Mouse (Mus musculus) midbrain, embryonic 14.5 days (tissue): ENCODE results near the gene Hagh. TPM values are rescaled to one million over a fixed set of nuclear protein-coding genes. Genes with fewer than 3 reads are reported as not detected.

Experiments
- ATAC-seq: fragments of 200-750 bp; cut with Nextera tagmentation; 2 replicates; pipeline ENCODE4 v1.8.0; 2017; ENCODE audit warnings: moderate number of reproducible peaks, moderate library complexity; ENCODE audit not compliant: low FRiP score, low TSS enrichment
- DNase-seq: peaks from one replicate; pipeline ENCODE4 v3.0.0-alpha.2; 2015
- H3K27ac ChIP-seq: fragments of 300-500 bp; sonication (generic); replicated peaks from 2 replicates; pipeline ENCODE4 v1.5.1; 2014; ENCODE audit warnings: mild to moderate bottlenecking, low read depth, low read length, moderate library complexity
- H3K27me3 ChIP-seq: fragments of 300-500 bp; sonication (generic); 2 replicates; pipeline ENCODE4 v1.6.1; 2014; ENCODE audit warnings: low read length, control low read depth, mixed read lengths; ENCODE audit not compliant: control insufficient read depth, insufficient read depth
- H3K36me3 ChIP-seq: fragments of 300-500 bp; sonication (generic); 2 replicates; pipeline ENCODE4 v1.6.1; 2014; ENCODE audit warnings: low read length, control low read depth; ENCODE audit not compliant: control insufficient read depth, insufficient read depth
- H3K4me1 ChIP-seq: fragments of 300-500 bp; sonication (generic); 2 replicates; pipeline ENCODE4 v1.6.1; 2014; ENCODE audit warnings: mild to moderate bottlenecking, antibody characterized with exemption, low read length, control low read depth; ENCODE audit not compliant: control insufficient read depth, insufficient read depth
- H3K4me2 ChIP-seq: fragments of 300-500 bp; sonication (generic); 2 replicates; pipeline ENCODE4 v1.6.1; 2014; ENCODE audit warnings: mild to moderate bottlenecking, low read length, moderate library complexity
- H3K4me3 ChIP-seq: fragments of 300-500 bp; sonication (generic); replicated peaks from 2 replicates; pipeline ENCODE4 v1.5.1; 2014; ENCODE audit warnings: low read depth, low read length
- H3K9ac ChIP-seq: fragments of 300-500 bp; sonication (generic); replicated peaks from 2 replicates; pipeline ENCODE4 v1.6.1; 2014; ENCODE audit warnings: mild to moderate bottlenecking, low read length, moderate library complexity
- H3K9me3 ChIP-seq: fragments of 300-500 bp; sonication (generic); 2 replicates; pipeline ENCODE4 v1.6.1; 2016; ENCODE audit warnings: low read length, control low read depth, mixed read lengths; ENCODE audit not compliant: control insufficient read depth
- WGBS: fragments of 180-500 bp; shearing (Covaris S2); extraction: QIAGEN DNeasy Blood & Tissue Kit; methylation state at CpG from one replicate; pipeline ENCODE4 v1.1.7; 2014; 5-methylcytosine and 5-hydroxymethylcytosine counted together
- polyA plus RNA-seq: library from polyadenylated mRNA; unstranded; fragments of >200 nt; fragmentation: Nextera tagmentation; extraction: Ambion mirVana; gene quantifications from 2 replicates; pipeline ENCODE4 v1.2.1, GENCODE M21; 2014

The Hagh gene
- polyA plus RNA-seq, 1 experiment from 2014 or later = 55.4 TPM

DNA sequence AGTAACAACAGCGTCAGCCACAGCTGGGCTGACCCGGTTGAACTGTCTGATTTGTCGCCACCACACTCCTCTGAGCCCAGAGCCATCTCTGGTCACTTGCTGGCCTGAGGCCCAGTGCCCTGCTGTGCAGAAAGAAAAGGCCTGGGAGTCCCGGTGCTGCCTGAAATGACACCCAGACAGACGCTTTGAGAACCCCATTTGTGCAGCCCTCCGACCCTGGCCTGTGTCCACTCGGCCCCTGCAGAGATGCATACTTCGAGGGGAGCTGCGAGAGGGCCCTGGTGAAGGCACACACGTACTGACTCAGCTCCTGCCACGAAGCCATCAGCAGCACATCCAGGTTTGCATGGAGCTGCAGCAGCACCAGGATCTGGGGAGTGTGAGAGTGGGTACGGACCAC is 52.8 kb downstream of the Hagh start:
- H3K9me3 ChIP-seq = no peaks in the 10 kb centered on the region
- 88% methylated on average over 12 of the region's 12 CpGs for WGBS
- H3K36me3 ChIP-seq = peaks cover 65% of the 10 kb centered on the region
- no peak overlapping the region for H3K9ac ChIP-seq
- peaks cover 34% of the 10 kb centered on the region for H3K4me1 ChIP-seq
- no peak overlapping the region for H3K27ac ChIP-seq
- no peaks in the 10 kb centered on the region for H3K27me3 ChIP-seq
- no peak overlapping the region for H3K4me3 ChIP-seq
- ATAC-seq (no peak), DNase-seq (no peak)
- no peak overlapping the region for H3K4me2 ChIP-seq

DNA sequence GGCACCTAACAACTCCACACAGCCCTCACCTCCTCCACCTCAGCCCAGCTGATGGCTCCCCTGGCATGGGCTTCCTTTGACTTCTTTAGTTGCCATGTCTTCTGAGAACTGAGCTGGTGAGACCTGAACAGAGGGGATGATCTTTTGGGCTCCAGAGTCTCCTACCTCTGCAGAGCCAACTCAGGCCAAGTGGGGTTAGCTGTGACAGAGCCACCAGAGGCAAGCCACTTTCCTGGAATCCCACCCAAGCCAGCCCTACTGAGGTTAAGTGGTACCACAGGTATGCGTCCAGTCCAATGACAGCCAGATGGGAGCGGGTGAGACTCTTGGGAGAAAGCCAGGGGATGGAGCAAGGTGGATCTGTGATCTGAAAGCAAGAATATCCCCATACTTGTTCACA is 53.3 kb downstream of the Hagh start:
- no peaks in the 10 kb centered on the region for H3K9me3 ChIP-seq
- peaks cover 70% of the 10 kb centered on the region for H3K36me3 ChIP-seq
- DNase-seq (no peak), ATAC-seq (no peak)
- H3K4me1 ChIP-seq = peaks cover 31% of the 10 kb centered on the region
- 96% methylated on average over 2 of the region's 2 CpGs for WGBS
- H3K27ac ChIP-seq = no peak overlapping the region
- H3K27me3 ChIP-seq = no peaks in the 10 kb centered on the region
- H3K4me3 ChIP-seq = 0 out of 2 replicates have a peak overlapping the region, but pooled peaks have one; percentile 2
- H3K9ac ChIP-seq = no peak overlapping the region
- no peak overlapping the region for H3K4me2 ChIP-seq

DNA sequence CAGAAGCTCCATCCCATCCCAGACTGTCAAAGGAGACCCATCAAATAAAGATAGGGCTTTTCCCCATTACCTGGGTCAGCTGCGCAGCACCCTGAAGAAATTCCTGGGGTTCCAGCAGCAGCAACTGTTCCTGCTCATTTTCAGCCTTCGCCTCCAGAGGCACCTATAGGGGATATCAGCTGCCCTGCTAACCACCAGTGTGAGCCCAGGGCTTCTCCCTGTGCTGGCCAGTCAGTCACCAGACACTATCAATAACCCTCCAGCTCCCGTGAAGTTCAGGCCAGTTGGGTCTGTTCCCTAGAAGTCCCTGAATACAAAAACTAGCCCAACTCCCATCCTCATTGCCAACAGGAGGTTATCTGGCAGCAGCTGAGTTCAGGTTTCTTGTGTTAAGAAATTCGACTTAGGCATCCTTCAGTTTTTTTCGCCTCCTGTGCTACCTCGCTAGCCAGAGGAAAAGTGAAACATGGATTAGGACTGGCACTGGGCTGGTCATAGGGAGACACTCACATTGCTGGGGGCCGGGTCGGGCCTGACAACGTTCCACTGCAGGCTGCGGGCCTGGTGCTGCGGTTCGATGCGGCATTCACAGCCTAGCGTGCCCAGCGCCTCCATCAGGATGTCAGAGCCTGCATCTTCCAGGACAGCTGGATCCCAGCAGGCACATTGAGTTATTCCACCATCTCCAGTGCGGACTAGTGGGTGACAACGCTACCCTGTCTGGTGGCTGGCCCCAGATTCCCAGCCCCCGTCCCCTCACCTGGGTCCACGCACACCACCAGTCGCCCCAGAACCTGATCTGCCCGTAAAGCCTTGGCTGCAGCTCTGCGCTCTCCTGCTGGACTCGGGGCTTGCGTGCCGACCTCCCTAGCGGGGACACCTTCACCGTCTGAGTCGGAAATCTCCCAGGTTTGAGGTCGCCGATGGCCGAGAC is 54.4 kb downstream of the Hagh start:
- H3K4me1 ChIP-seq = peaks cover 31% of the 10 kb centered on the region
- DNase-seq (peak; percentile 37), ATAC-seq (no peak; the same call in 1 of the 2 replicates)
- H3K4me2 ChIP-seq = peak overlapping the region; percentile 100
- H3K36me3 ChIP-seq = peaks cover 71% of the 10 kb centered on the region
- H3K9ac ChIP-seq = peak overlapping the region; percentile 82
- H3K9me3 ChIP-seq = no peaks in the 10 kb centered on the region
- peak overlapping the region; percentile 83 for H3K27ac ChIP-seq
- WGBS = 11% methylated on average over 31 of the region's 31 CpGs
- H3K27me3 ChIP-seq = no peaks in the 10 kb centered on the region
- H3K4me3 ChIP-seq = peak overlapping the region; percentile 83

DNA sequence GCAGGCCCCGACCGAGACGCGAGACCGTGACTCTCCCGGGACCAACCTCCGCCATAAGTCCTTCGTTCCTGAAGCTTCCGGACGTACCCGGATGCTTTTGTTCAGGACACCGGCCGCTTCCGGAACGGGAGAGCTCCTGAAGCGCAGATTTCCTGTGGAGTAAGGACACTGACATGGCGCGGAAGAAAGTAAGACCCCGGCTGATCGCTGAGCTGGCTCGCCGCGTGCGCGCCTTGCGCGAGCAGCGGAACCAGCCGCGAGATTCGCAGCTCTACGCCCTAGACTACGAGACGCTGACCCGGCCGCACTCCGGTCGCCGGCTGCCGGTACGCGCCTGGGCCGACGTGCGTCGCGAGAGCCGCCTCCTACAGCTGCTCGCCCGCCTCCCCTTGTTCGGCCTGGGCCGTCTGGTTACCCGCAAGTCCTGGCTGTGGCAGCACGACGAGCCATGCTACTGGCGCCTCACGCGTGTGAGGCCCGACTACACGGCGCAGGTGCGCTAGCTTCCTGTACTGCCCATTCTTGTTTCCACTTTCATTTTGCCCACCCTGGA is 55.1 kb downstream of the Hagh start, which contains the start of the genes Eme2 and Mrps34:
Gene Eme2 (minus strand): TSS at position 93 of the 553 bp plus-strand sequence.
Gene Mrps34 (plus strand): TSS at position 122 of the 553 bp plus-strand sequence.
- ATAC-seq (peak; percentile 63; the same call in 1 of the 2 replicates), DNase-seq (peak; percentile 94)
- Histone ChIP-seq H3K4me2 (peak within 1 kb of the TSS; percentile 100), H3K36me3 (peaks cover 72% of the 10 kb centered on the region), H3K9ac (peak within 1 kb of the TSS; percentile 82), H3K9me3 (no peaks in the 10 kb centered on the region), H3K27ac (peak within 1 kb of the TSS; percentile 83), H3K4me3 (peak within 1 kb of the TSS; percentile 83), H3K4me1 (peaks cover 31% of the 10 kb centered on the region), H3K27me3 (no peaks in the 10 kb centered on the region)
- under 1% methylated on average over 62 of the region's 62 CpGs for WGBS

DNA sequence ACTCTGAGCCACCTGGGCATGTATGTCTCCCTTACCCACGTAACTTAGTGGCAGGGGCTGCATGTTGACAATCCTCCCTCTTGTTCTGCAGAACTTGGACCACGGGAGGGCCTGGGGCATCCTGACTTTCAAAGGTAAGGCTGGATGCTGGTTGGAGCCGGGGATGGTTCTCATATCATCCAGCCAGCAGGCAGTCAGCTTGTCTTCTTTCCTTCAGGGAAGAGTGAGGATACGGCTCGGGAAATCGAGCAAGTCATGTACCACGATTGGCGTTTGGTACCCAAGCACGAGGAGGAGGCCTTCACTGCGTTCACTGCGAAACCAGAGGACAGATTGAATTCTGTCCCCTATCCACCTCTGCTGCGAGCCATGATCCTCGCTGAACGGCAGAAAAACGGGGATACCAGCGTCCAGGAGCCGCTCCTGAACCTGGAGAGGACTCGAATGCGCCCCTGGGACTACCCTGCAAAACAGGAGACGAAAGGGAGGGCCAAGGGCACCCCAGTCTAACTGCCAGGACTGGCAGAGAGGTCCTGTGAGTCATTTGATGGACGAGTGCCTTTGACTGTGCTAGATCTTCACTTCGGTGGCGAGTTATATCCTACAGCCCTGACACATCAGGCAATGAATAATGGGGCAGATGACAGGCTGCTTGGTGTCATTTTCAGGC is 55.8 kb downstream of the Hagh start:
- H3K27ac ChIP-seq = peak overlapping the region; percentile 83
- peak overlapping the region; percentile 100 for H3K4me2 ChIP-seq
- H3K36me3 ChIP-seq = peaks cover 72% of the 10 kb centered on the region
- DNase-seq (no peak), ATAC-seq (no peak)
- H3K4me3 ChIP-seq = peak overlapping the region; percentile 83
- no peaks in the 10 kb centered on the region for H3K9me3 ChIP-seq
- H3K9ac ChIP-seq = peak overlapping the region; percentile 82
- no peaks in the 10 kb centered on the region for H3K27me3 ChIP-seq
- WGBS = 11% methylated on average over 23 of the region's 23 CpGs
- peaks cover 31% of the 10 kb centered on the region for H3K4me1 ChIP-seq

DNA sequence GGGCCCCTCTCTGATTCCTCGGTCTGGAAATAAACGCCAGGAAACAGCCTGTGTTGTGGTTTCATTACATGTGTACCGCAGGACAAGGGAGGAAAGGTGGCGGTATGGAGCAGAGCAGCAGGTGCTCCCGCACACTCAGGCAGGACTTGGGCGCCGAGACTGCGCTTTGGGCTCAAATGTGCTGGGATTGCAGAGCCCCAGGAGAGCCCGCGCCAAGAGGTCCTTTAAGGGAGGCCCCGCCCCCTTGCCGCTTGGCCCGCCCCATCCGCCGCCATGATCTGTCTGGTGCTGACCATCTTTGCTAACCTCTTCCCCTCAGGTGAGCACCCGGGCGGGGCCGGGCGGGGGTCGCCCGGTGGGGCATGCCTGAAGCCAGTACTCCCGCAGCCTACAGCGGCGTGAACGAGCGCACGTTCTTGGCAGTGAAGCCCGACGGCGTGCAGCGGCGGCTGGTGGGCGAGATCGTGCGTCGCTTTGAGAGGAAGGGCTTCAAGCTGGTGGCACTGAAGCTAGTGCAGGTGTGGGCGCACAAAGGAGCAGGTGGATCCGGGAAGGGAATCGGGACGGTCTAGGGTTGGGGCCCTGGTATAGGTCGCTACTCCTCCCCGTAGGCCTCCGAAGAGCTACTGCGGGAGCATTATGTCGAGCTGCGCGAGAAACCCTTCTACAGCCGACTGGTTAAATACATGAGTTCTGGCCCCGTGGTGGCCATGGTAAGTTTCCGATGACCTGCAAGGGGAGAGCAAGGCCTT is 56.5 kb downstream of the Hagh start, which contains the start of gene Nme3:
Gene Nme3 (plus strand): TSS at position 260 of the 752 bp plus-strand sequence.
- DNase-seq (peak; percentile 85), ATAC-seq (peak; percentile 73)
- Histone ChIP-seq H3K9me3 (no peaks in the 10 kb centered on the region), H3K36me3 (peaks cover 72% of the 10 kb centered on the region), H3K4me1 (peaks cover 31% of the 10 kb centered on the region), H3K4me2 (peak within 1 kb of the TSS; percentile 100), H3K27me3 (no peaks in the 10 kb centered on the region), H3K9ac (peak within 1 kb of the TSS; percentile 82), H3K4me3 (peak within 1 kb of the TSS; percentile 83), H3K27ac (peak within 1 kb of the TSS; percentile 83)
- 2% methylated on average over 50 of the region's 50 CpGs for WGBS

DNA sequence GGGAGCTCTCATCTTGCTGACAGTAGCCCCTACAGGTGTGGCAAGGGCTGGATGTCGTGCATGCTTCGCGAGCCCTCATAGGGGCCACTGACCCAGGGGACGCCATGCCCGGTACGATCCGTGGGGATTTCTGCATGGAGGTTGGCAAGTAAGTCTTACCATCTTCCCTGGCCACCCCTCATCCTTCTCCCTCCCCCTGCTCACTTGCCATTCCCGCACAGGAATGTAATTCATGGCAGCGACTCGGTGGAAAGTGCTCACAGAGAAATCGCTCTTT is 57.0 kb downstream of the Hagh start:
- no peaks in the 10 kb centered on the region for H3K27me3 ChIP-seq
- ATAC-seq (no peak), DNase-seq (no peak)
- H3K36me3 ChIP-seq = peaks cover 72% of the 10 kb centered on the region
- H3K27ac ChIP-seq = peak overlapping the region; percentile 83
- H3K9me3 ChIP-seq = no peaks in the 10 kb centered on the region
- WGBS = 39% methylated on average over 11 of the region's 11 CpGs
- peak overlapping the region; percentile 100 for H3K4me2 ChIP-seq
- peak overlapping the region; percentile 83 for H3K4me3 ChIP-seq
- H3K4me1 ChIP-seq = peaks cover 31% of the 10 kb centered on the region
- H3K9ac ChIP-seq = peak overlapping the region; percentile 82

DNA sequence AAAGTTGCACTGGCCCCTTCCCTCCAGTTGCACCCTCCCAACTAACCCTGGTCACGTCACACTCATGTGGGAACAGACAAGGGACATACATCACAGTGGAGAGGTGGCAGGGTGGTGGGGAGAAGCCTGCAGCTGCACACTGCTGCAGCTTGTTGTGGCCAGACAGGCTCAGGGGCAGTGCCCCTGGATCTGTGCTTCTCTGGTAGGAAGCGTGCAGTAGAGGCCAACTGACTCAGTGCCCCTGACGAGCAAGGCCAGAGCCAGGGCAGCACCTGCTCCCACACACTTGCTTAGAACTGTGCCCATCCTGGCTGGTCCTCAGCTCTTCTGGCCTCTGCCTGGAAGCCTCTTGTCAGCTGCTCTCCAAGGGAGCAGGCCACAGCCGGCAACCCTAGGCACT is 57.7 kb downstream of the Hagh start:
- Histone ChIP-seq H3K9me3 (no peaks in the 10 kb centered on the region), H3K9ac (peak overlapping the region; percentile 82), H3K27me3 (no peaks in the 10 kb centered on the region), H3K4me1 (peaks cover 31% of the 10 kb centered on the region), H3K36me3 (peaks cover 72% of the 10 kb centered on the region), H3K27ac (no peak overlapping the region), H3K4me2 (peak overlapping the region; percentile 100), H3K4me3 (peak overlapping the region; percentile 83; the same call in 1 of the 2 replicates)
- ATAC-seq (no peak), DNase-seq (no peak)
- 72% methylated on average over 4 of the region's 4 CpGs for whole genome bisulfite sequencing
